Mouse (Mus musculus) bone marrow macrophage, adult 2 months (primary cell): ENCODE results near the gene Tmem170b.

Source experiments
- CTCF ChIP-seq: IDR thresholded peaks from 2 replicates; pipeline ENCODE4 v1.5.1; 2012; ENCODE audit warnings: low read depth, mild to moderate bottlenecking, low read length, moderate library complexity
- POLR2A ChIP-seq: IDR thresholded peaks from 2 replicates; pipeline ENCODE4 v1.6.1; 2012; ENCODE audit warnings: mild to moderate bottlenecking, low read depth, low read length, borderline replicate concordance

DNA sequence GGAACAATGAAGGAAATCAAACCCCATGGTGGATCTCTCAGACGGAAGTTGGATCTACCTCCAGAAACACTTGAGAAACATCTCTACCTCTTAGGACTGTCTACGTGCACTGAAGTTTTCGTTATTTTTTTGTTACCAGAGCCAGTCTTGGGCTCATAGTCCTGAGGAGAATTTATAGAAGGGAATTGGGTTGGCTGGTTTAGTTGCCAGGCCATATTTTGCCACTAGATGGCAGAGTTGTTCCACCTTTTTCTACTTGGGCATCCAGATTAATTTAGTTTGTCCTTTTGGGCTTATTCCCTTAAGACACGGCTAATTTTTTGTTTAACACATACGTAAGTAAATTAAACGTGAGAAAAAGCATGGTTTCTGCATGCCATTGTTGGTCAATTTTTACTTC lies 37.1 kb downstream of the Tmem170b start:
- TF ChIP-seq CTCF (no peak), POLR2A (no peak)
